Mouse (Mus musculus): Measurements from ENCODE around the gene Duox1. TPM values are rescaled to one million over a fixed set of nuclear protein-coding genes. Genes with fewer than 3 reads are reported as not detected.

Duox1 gene
- polyA plus RNA-seq, 1 experiment, result 0.22 TPM

GRCm38 (mm10) chr2:122361868-122362621 lies 46.6 kb downstream of the Duox1 start:
- no peak for TF ChIP-seq POLR2A (IDR thresholded peaks at IDR 0.05; ENCODE audit: borderline replicate concordance, extremely low read depth, insufficient read depth, insufficient read length, poor library complexity, severe bottlenecking)
- no peak for TF ChIP-seq CTCF (IDR thresholded peaks at IDR 0.05; ENCODE audit: borderline replicate concordance, extremely low read depth, insufficient read depth, insufficient read length)
- DNase-seq (ENCODE audit: low read depth), result no peak

- TF ChIP-seq POLR2A (IDR thresholded peaks at IDR 0.05; ENCODE audit: borderline replicate concordance, extremely low read depth, insufficient read depth, insufficient read length, poor library complexity, severe bottlenecking) (no peak), CTCF (IDR thresholded peaks at IDR 0.05; ENCODE audit: borderline replicate concordance, extremely low read depth, insufficient read depth, insufficient read length) (no peak)
- DNase-seq (ENCODE audit: low read depth), result peak; percentile 44
Observed at GRCm38 (mm10) chr2:122362622-122363523, 47.4 kb downstream of the Duox1 start.

GRCm38 (mm10) chr2:122364352-122364944 lies 49.0 kb downstream of the Duox1 start:
- no peak for DNase-seq (ENCODE audit: low read depth)
- TF ChIP-seq CTCF (IDR thresholded peaks at IDR 0.05; ENCODE audit: borderline replicate concordance, extremely low read depth, insufficient read depth, insufficient read length) (no peak), POLR2A (IDR thresholded peaks at IDR 0.05; ENCODE audit: borderline replicate concordance, extremely low read depth, insufficient read depth, insufficient read length, poor library complexity, severe bottlenecking) (no peak)

GRCm38 (mm10) chr2:122365244-122365866 lies 49.9 kb downstream of the Duox1 start:
- DNase-seq (ENCODE audit: low read depth), result no peak
- TF ChIP-seq POLR2A (IDR thresholded peaks at IDR 0.05; ENCODE audit: borderline replicate concordance, extremely low read depth, insufficient read depth, insufficient read length, poor library complexity, severe bottlenecking), result no peak
- TF ChIP-seq CTCF (IDR thresholded peaks at IDR 0.05; ENCODE audit: borderline replicate concordance, extremely low read depth, insufficient read depth, insufficient read length), result peak; percentile 32; the same call in 1 of the 2 replicates

- TF ChIP-seq POLR2A (IDR thresholded peaks at IDR 0.05; ENCODE audit: borderline replicate concordance, extremely low read depth, insufficient read depth, insufficient read length, poor library complexity, severe bottlenecking) (no peak), CTCF (IDR thresholded peaks at IDR 0.05; ENCODE audit: borderline replicate concordance, extremely low read depth, insufficient read depth, insufficient read length) (no peak)
- DNase-seq (ENCODE audit: low read depth), result peak; percentile 78
Observed at GRCm38 (mm10) chr2:122366039-122366438, 50.6 kb downstream of the Duox1 start.

- TF ChIP-seq POLR2A (IDR thresholded peaks at IDR 0.05; ENCODE audit: borderline replicate concordance, extremely low read depth, insufficient read depth, insufficient read length, poor library complexity, severe bottlenecking) (no peak), CTCF (IDR thresholded peaks at IDR 0.05; ENCODE audit: borderline replicate concordance, extremely low read depth, insufficient read depth, insufficient read length) (no peak)
- peak; percentile 50 for DNase-seq (ENCODE audit: low read depth)
Observed at GRCm38 (mm10) chr2:122366706-122367105, 51.2 kb downstream of the Duox1 start.

- no peak for DNase-seq (ENCODE audit: low read depth)
Observed at GRCm38 (mm10) chr2:122367181-122367580, 51.7 kb downstream of the Duox1 start.

GRCm38 (mm10) chr2:122367701-122368080 lies 52.2 kb downstream of the Duox1 start:
- TF ChIP-seq POLR2A (IDR thresholded peaks at IDR 0.05; ENCODE audit: borderline replicate concordance, extremely low read depth, insufficient read depth, insufficient read length, poor library complexity, severe bottlenecking), result no peak
- TF ChIP-seq CTCF (IDR thresholded peaks at IDR 0.05; ENCODE audit: borderline replicate concordance, extremely low read depth, insufficient read depth, insufficient read length), result no peak
- no peak for DNase-seq (ENCODE audit: low read depth)

More at GRCm38 (mm10) chr2:122367181-122367580, 51.7 kb downstream of the Duox1 start:
- TF ChIP-seq POLR2A (IDR thresholded peaks at IDR 0.05; ENCODE audit: borderline replicate concordance, extremely low read depth, insufficient read depth, insufficient read length, poor library complexity, severe bottlenecking) (no peak), CTCF (IDR thresholded peaks at IDR 0.05; ENCODE audit: borderline replicate concordance, extremely low read depth, insufficient read depth, insufficient read length) (no peak)

- no peak for TF ChIP-seq POLR2A (IDR thresholded peaks at IDR 0.05; ENCODE audit: borderline replicate concordance, extremely low read depth, insufficient read depth, insufficient read length, poor library complexity, severe bottlenecking)
- 0 out of 2 replicates have a peak, but pooled peaks have one; percentile 10 for TF ChIP-seq CTCF (IDR thresholded peaks at IDR 0.05; ENCODE audit: borderline replicate concordance, extremely low read depth, insufficient read depth, insufficient read length)
- peak; percentile 35 for DNase-seq (ENCODE audit: low read depth)
Observed at GRCm38 (mm10) chr2:122368081-122368971, 52.9 kb downstream of the Duox1 start.
